Mouse (Mus musculus): ENCODE measurements at regions not wholly inside any gene's neighbourhood (a gene's known extent, or its start where the extent isn't known, plus 50 kb on each side); places are given as distances from the start of the nearest gene placed in this dataset.

DNA sequence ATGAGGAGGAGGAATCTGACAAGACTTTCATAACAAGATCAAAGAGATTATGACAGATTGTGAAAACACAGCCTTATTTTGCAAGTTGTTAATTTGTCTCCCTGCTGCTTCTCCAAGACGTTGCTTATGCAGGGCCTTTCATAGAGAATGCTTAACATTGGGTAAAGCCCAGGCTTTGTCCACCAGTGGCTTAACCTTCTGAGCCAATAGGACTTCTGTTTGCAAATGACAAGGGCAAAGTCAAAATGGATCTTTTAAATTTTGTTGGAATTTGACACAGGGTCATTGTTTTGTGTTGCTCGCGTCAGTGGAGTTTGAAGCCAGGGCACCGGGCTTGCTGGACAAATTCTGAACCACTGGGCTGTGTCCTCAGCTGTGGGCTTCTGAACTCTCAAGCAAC is 346.6 kb downstream of the Epha4 start:
- TF ChIP-seq GATA1 (IDR thresholded peaks at IDR 0.05; ENCODE audit: borderline replicate concordance, low read length), result no peak
- no peak for TF ChIP-seq FLI1 (IDR thresholded peaks at IDR 0.05; ENCODE audit: low read length)
- Histone ChIP-seq H3K9me3 (0 out of 2 replicates have a peak, but pooled peaks cover 3% of the 10 kb centered on the region), H3K4me1 (no peaks in the 10 kb centered on the region), H3K27me3 (replicated peaks) (no peaks in the 10 kb centered on the region), H3K36me3 (replicated peaks; ENCODE audit: low read length) (no peaks in the 10 kb centered on the region), H3K4me3 (replicated peaks) (no peak overlapping the region)

DNA sequence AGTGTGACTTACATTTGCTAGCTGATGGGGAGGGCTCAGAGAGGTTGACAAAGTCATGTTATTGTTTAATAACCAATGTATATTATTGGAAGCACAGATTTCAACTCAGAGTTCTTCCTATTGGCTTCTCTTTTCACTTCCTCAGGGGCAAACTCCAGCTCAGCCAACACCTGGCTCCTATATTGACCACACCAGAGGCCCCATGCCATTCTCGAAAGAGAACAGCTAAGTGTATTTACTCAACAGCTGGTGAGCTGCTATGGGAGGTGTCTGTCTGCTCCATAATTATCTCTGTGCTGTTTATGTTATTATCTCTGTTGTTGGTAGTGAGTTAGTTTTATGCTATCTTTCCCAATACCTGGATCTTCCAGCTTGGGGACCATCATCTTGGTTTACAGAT is 342.4 kb downstream of the Epha4 start:
- Histone ChIP-seq H3K9me3 (0 out of 2 replicates have a peak, but pooled peaks cover 3% of the 10 kb centered on the region), H3K4me3 (replicated peaks) (no peak overlapping the region), H3K4me1 (no peaks in the 10 kb centered on the region), H3K36me3 (replicated peaks; ENCODE audit: low read length) (no peaks in the 10 kb centered on the region), H3K27me3 (replicated peaks) (no peaks in the 10 kb centered on the region)
- no peak for TF ChIP-seq FLI1 (IDR thresholded peaks at IDR 0.05; ENCODE audit: low read length)
- TF ChIP-seq GATA1 (IDR thresholded peaks at IDR 0.05; ENCODE audit: borderline replicate concordance, low read length), result no peak

DNA sequence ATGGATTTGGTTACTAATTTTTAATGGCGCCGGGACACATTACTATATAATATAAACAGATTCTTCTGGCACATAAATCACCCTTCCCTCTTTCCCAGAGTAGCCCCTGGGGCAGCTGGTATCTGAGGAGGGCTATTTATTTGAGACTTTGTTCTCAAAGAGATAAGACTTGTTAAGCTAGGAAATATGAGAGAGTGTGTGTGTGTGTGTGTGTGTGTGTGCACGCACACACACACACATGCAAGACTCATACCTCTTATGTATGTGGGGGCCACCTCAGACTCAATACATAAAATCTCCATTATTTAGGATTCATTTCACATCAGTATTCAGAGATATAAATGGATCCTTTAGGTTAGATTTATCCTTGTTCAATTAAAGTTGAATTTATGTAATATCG is 340.1 kb downstream of the Epha4 start:
- Histone ChIP-seq H3K36me3 (replicated peaks; ENCODE audit: low read length) (no peaks in the 10 kb centered on the region), H3K4me1 (no peaks in the 10 kb centered on the region), H3K4me3 (replicated peaks) (no peak overlapping the region), H3K9me3 (no peaks in the 10 kb centered on the region), H3K27me3 (replicated peaks) (no peaks in the 10 kb centered on the region)
- TF ChIP-seq FLI1 (IDR thresholded peaks at IDR 0.05; ENCODE audit: low read length) (no peak), GATA1 (IDR thresholded peaks at IDR 0.05; ENCODE audit: borderline replicate concordance, low read length) (no peak)

GRCm38 (mm10) chr1:77175214-77175613 is 339.7 kb downstream of the Epha4 start:
- H3K27me3 ChIP-seq (replicated peaks), result no peaks in the 10 kb centered on the region
- H3K36me3 ChIP-seq (replicated peaks; ENCODE audit: low read length), result no peaks in the 10 kb centered on the region
- H3K4me3 ChIP-seq (replicated peaks), result no peak overlapping the region
- no peak for TF ChIP-seq FLI1 (IDR thresholded peaks at IDR 0.05; ENCODE audit: low read length)
- no peak for TF ChIP-seq GATA1 (IDR thresholded peaks at IDR 0.05; ENCODE audit: borderline replicate concordance, low read length)
- no peaks in the 10 kb centered on the region for H3K4me1 ChIP-seq
- H3K9me3 ChIP-seq, result no peaks in the 10 kb centered on the region

- Histone ChIP-seq H3K4me3 (replicated peaks) (no peak overlapping the region), H3K36me3 (replicated peaks; ENCODE audit: low read length) (no peaks in the 10 kb centered on the region), H3K4me1 (no peaks in the 10 kb centered on the region), H3K27me3 (replicated peaks) (no peaks in the 10 kb centered on the region), H3K9me3 (no peaks in the 10 kb centered on the region)
- no peak for TF ChIP-seq FLI1 (IDR thresholded peaks at IDR 0.05; ENCODE audit: low read length)
- TF ChIP-seq GATA1 (IDR thresholded peaks at IDR 0.05; ENCODE audit: borderline replicate concordance, low read length), result no peak
Measured at GRCm38 (mm10) chr1:77176516-77176915, 338.4 kb downstream of the Epha4 start.

- no peaks in the 10 kb centered on the region for H3K36me3 ChIP-seq (replicated peaks; ENCODE audit: low read length)
- no peaks in the 10 kb centered on the region for H3K4me1 ChIP-seq
- TF ChIP-seq FLI1 (IDR thresholded peaks at IDR 0.05; ENCODE audit: low read length), result no peak
- no peak for TF ChIP-seq GATA1 (IDR thresholded peaks at IDR 0.05; ENCODE audit: borderline replicate concordance, low read length)
- no peak overlapping the region for H3K4me3 ChIP-seq (replicated peaks)
- H3K27me3 ChIP-seq (replicated peaks), result no peaks in the 10 kb centered on the region
- peaks cover 19% of the 10 kb centered on the region for H3K9me3 ChIP-seq
Measured at GRCm38 (mm10) chr1:77183965-77184364, 330.9 kb downstream of the Epha4 start.

GRCm38 (mm10) chr1:77190141-77190540 is 324.7 kb downstream of the Epha4 start:
- Histone ChIP-seq H3K36me3 (replicated peaks; ENCODE audit: low read length) (no peaks in the 10 kb centered on the region), H3K4me3 (replicated peaks) (no peak overlapping the region), H3K27me3 (replicated peaks) (no peaks in the 10 kb centered on the region), H3K9me3 (peaks cover 8% of the 10 kb centered on the region), H3K4me1 (no peaks in the 10 kb centered on the region)
- TF ChIP-seq FLI1 (IDR thresholded peaks at IDR 0.05; ENCODE audit: low read length) (no peak), GATA1 (IDR thresholded peaks at IDR 0.05; ENCODE audit: borderline replicate concordance, low read length) (no peak)

DNA sequence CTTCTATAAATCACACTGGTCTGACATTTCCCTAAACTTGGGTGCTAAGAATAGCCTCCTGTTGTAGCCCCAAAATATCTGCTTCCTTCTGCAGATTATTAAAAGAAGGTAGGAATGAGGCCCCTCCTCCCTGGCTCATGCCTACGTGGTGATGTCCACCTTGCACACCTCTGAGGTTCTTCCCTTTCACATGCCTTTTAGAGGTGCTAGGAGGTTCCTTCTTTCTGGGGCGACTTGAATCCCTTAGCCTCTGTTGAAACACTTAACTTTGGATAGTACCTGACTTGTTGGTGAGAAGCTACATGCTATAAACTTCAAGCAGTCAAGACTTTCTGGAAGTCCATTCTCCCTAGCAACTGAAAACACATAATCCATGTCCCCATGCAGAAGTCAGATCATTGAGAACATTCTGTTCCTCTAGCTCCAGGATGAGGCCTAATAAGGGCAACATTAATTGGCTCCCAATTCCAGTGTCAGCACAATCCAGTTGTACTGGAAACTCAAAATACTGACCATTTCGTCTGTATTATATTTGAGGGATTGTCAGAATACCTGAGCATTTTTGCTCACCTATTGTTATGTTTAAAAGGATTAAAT is 313.5 kb downstream of the Epha4 start:
- no peak for TF ChIP-seq FLI1 (IDR thresholded peaks at IDR 0.05; ENCODE audit: low read length)
- TF ChIP-seq GATA1 (IDR thresholded peaks at IDR 0.05; ENCODE audit: borderline replicate concordance, low read length), result no peak
- H3K4me3 ChIP-seq (replicated peaks), result no peak overlapping the region
- no peaks in the 10 kb centered on the region for H3K4me1 ChIP-seq
- H3K36me3 ChIP-seq (replicated peaks; ENCODE audit: low read length), result no peaks in the 10 kb centered on the region
- H3K9me3 ChIP-seq, result 0 out of 2 replicates have a peak, but pooled peaks cover 7% of the 10 kb centered on the region
- H3K27me3 ChIP-seq (replicated peaks), result no peaks in the 10 kb centered on the region

DNA sequence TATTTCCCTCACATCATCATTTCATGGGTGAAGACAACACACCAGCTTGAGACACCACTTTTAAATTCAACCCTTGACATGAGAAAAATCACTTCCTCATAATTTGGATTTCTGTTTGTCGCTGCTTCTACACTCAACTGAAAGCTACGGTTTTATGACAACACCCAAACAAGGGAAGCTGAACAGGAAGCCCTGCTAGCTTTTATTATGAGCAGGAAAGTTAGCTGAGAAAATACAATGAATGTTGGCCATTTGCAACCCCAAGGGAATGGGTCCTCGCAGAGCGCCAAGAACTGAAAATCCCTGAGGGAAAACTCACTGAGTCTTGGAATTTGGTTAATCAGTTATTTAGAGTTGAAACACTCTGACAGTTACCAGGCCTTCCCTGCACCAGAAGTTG is 311.9 kb downstream of the Epha4 start:
- Histone ChIP-seq H3K9me3 (0 out of 2 replicates have a peak, but pooled peaks cover 7% of the 10 kb centered on the region), H3K4me3 (replicated peaks) (no peak overlapping the region), H3K4me1 (no peaks in the 10 kb centered on the region), H3K27me3 (replicated peaks) (no peaks in the 10 kb centered on the region), H3K36me3 (replicated peaks; ENCODE audit: low read length) (no peaks in the 10 kb centered on the region)
- TF ChIP-seq FLI1 (IDR thresholded peaks at IDR 0.05; ENCODE audit: low read length) (no peak), GATA1 (IDR thresholded peaks at IDR 0.05; ENCODE audit: borderline replicate concordance, low read length) (no peak)

DNA sequence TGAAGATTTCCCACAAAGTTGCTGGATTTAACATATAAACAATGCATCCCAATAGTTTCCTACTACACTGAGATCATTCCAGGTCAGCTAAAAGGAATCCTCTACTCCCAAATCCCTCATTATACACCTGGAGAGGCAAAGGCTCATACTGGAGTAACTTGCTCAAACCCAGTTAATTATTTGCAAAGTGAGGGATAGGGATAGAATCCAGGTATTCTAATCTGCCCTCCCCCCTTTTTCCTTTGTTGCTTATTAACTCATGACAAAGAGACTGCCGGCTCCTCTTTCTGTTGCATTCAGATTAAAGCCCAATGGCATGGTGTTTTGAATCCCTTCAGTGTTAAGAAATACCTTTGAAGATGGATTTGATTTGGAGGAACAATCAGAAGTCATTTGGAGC is 308.4 kb downstream of the Epha4 start:
- no peaks in the 10 kb centered on the region for H3K36me3 ChIP-seq (replicated peaks; ENCODE audit: low read length)
- no peak for TF ChIP-seq FLI1 (IDR thresholded peaks at IDR 0.05; ENCODE audit: low read length)
- TF ChIP-seq GATA1 (IDR thresholded peaks at IDR 0.05; ENCODE audit: borderline replicate concordance, low read length), result no peak
- no peak overlapping the region for H3K4me3 ChIP-seq (replicated peaks)
- no peaks in the 10 kb centered on the region for H3K4me1 ChIP-seq
- H3K9me3 ChIP-seq, result 0 out of 2 replicates have a peak, but pooled peaks cover 7% of the 10 kb centered on the region
- no peaks in the 10 kb centered on the region for H3K27me3 ChIP-seq (replicated peaks)
